Mouse (Mus musculus) E14TG2a.4 (cell line): ENCODE data around the gene Gcgr.

ENCODE experiments used
- CTCF ChIP-seq: conservative IDR thresholded peaks from 2 replicates; pipeline ENCODE4 v1.5.1; 2014; ENCODE audit warnings: low read length
- POU5F1 ChIP-seq: IDR thresholded peaks from 2 replicates; pipeline ENCODE4 v1.6.1; 2014; ENCODE audit warnings: low read length, borderline replicate concordance

DNA sequence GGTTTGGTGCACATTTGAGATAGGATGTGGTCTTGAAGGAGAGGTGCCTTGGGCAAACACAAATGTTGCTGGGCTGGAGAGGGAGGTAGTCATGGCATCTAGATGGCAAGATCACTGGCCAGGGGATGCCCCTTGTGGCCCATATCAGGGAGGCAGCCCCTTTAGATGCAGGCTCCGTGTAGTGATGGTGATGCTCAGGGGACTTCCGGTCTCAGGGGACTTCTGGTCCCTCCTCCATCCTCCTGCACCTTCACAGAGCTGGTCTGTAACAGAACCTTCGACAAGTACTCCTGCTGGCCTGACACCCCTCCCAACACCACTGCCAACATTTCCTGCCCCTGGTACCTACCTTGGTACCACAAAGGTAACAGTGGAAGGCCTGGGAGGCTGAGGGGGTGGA, 5.3 kb downstream of the Gcgr start:
- TF ChIP-seq CTCF (no peak), POU5F1 (no peak)
